Mouse (Mus musculus) stomach, postnatal 0 days (tissue): ENCODE results near the gene 9430097D07Rik. TPM values are rescaled to one million over a fixed set of nuclear protein-coding genes. Genes with fewer than 3 reads are reported as not detected.

Experiments
- ATAC-seq: fragments of 200-750 bp; cut with Nextera tagmentation; 2 replicates; pipeline ENCODE4 v1.8.0; 2017; ENCODE audit not compliant: low FRiP score, low TSS enrichment
- DNase-seq: peaks from one replicate; pipeline ENCODE4 v3.0.0-alpha.2; 2016; ENCODE audit warnings: low spot score
- H3K27ac ChIP-seq: fragments of 300-500 bp; sonication (generic); replicated peaks from 2 replicates; pipeline ENCODE4 v1.5.1; 2014; ENCODE audit warnings: mild to moderate bottlenecking, control low read depth
- H3K27me3 ChIP-seq: fragments of 300-500 bp; sonication (generic); 2 replicates; pipeline ENCODE4 v1.6.1; 2014; ENCODE audit warnings: low read length; ENCODE audit not compliant: control insufficient read depth, insufficient read depth
- H3K36me3 ChIP-seq: fragments of 300-500 bp; sonication (generic); 2 replicates; pipeline ENCODE4 v1.6.1; 2014; ENCODE audit warnings: low read length, mixed read lengths; ENCODE audit not compliant: control insufficient read depth, insufficient read depth
- H3K4me1 ChIP-seq: fragments of 300-500 bp; sonication (generic); replicated peaks from 2 replicates; pipeline ENCODE4 v1.6.1; 2014; ENCODE audit warnings: antibody characterized with exemption; ENCODE audit not compliant: control insufficient read depth, insufficient read depth
- H3K4me2 ChIP-seq: fragments of 300-500 bp; sonication (generic); replicated peaks from 2 replicates; pipeline ENCODE4 v1.6.1; 2014; ENCODE audit warnings: low read depth, mild to moderate bottlenecking, control low read depth, moderate library complexity
- H3K4me3 ChIP-seq: fragments of 300-500 bp; sonication (generic); 2 replicates; pipeline ENCODE4 v1.5.1; 2014; ENCODE audit warnings: low read depth, low read length, control low read depth
- H3K9ac ChIP-seq: fragments of 300-500 bp; sonication (generic); 2 replicates; pipeline ENCODE4 v1.6.1; 2014; ENCODE audit warnings: mild to moderate bottlenecking, low read length, control low read depth, mixed read lengths
- H3K9me3 ChIP-seq: fragments of 300-500 bp; sonication (generic); 2 replicates; pipeline ENCODE4 v1.6.1; 2016; ENCODE audit warnings: low read length; ENCODE audit not compliant: control insufficient read depth
- CTCF ChIP-seq: IDR thresholded peaks from 2 replicates; pipeline ENCODE4 v1.5.1; 2016; ENCODE audit warnings: antibody characterized with exemption, low read depth, mild to moderate bottlenecking, moderate library complexity
- EP300 ChIP-seq: optimal IDR thresholded peaks from 2 replicates; pipeline ENCODE3; 2016; ENCODE audit warnings: antibody characterized with exemption
- WGBS: fragments of 180-500 bp; shearing (Covaris S2); extraction: QIAGEN DNeasy Blood & Tissue Kit; methylation state at CpG from one replicate; pipeline ENCODE4 v1.1.7; 2014; 5-methylcytosine and 5-hydroxymethylcytosine counted together
- polyA plus RNA-seq: library from polyadenylated mRNA; unstranded; fragments of >200 nt; fragmentation: Nextera tagmentation; extraction: Ambion mirVana; gene quantifications from 2 replicates; pipeline ENCODE4 v1.2.1, GENCODE M21; 2015

9430097D07Rik gene
- polyA plus RNA-seq, 1 experiment from 2014 or later, result not detected

- peak; percentile 14; the same call in 1 of the 2 replicates for ATAC-seq
- no peak for TF ChIP-seq CTCF
- no peak for TF ChIP-seq EP300
- H3K9ac ChIP-seq, result no peak overlapping the region; the same call in 1 of the 2 replicates
- no peak overlapping the region for H3K4me2 ChIP-seq
- no peak overlapping the region for H3K27ac ChIP-seq
- no peaks in the 10 kb centered on the region for H3K4me1 ChIP-seq
- WGBS, result 60% methylated on average over 5 of the region's 5 CpGs
- no peak for DNase-seq
- no peak overlapping the region for H3K4me3 ChIP-seq
- peaks cover 11% of the 10 kb centered on the region; the same call in 1 of the 2 replicates for H3K36me3 ChIP-seq
- no peaks in the 10 kb centered on the region for H3K27me3 ChIP-seq
- no peaks in the 10 kb centered on the region for H3K9me3 ChIP-seq
Observed at GRCm38 (mm10) chr2:32559570-32559969, 15.9 kb downstream of the 9430097D07Rik start.

DNA sequence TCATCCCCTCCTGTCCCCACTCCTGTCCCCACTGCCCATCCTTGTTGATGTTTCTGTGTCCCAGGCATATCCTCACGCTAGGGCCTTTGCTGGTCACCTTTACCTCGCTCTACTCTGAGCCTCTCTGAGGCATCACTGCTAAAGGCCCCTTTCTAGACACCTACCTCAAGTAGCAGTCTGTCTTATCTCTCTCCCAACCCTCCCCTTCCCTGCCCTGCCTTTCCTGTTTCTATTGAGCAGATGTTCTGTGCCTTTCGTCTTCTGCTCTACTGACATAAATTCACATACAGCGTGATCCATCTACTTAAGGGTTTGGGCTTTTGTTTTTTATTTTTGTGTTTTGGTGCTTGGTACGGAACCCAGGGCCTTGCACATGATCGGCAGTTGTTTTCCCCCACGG, 19.5 kb downstream of the 9430097D07Rik start:
- Histone ChIP-seq H3K27ac (peak overlapping the region; percentile 61; the same call in 1 of the 2 replicates), H3K9ac (no peak overlapping the region), H3K9me3 (no peaks in the 10 kb centered on the region), H3K4me3 (no peak overlapping the region), H3K4me2 (no peak overlapping the region), H3K4me1 (peaks cover 1% of the 10 kb centered on the region; the same call in 1 of the 2 replicates), H3K36me3 (0 out of 2 replicates have a peak, but pooled peaks cover 5% of the 10 kb centered on the region), H3K27me3 (no peaks in the 10 kb centered on the region)
- WGBS, result 79% methylated on average over 7 of the region's 7 CpGs
- TF ChIP-seq CTCF, result no peak
- TF ChIP-seq EP300, result no peak
- DNase-seq, result no peak
- ATAC-seq, result peak; percentile 7; the same call in 1 of the 2 replicates

- 48% methylated on average over 4 of the region's 4 CpGs for WGBS
- H3K9ac ChIP-seq, result no peak overlapping the region
- H3K4me3 ChIP-seq, result no peak overlapping the region
- peaks cover 2% of the 10 kb centered on the region; the same call in 1 of the 2 replicates for H3K4me1 ChIP-seq
- H3K36me3 ChIP-seq, result 0 out of 2 replicates have a peak, but pooled peaks cover 2% of the 10 kb centered on the region
- DNase-seq (peak; percentile 64), ATAC-seq (peak; percentile 72)
- no peak overlapping the region for H3K4me2 ChIP-seq
- TF ChIP-seq CTCF, result no peak
- no peak for TF ChIP-seq EP300
- peak overlapping the region; percentile 61 for H3K27ac ChIP-seq
- H3K9me3 ChIP-seq, result no peaks in the 10 kb centered on the region
- no peaks in the 10 kb centered on the region for H3K27me3 ChIP-seq
Observed at GRCm38 (mm10) chr2:32555484-32555883, 20.0 kb downstream of the 9430097D07Rik start.

- WGBS, result 65% methylated on average over 7 of the region's 7 CpGs
- 0 out of 2 replicates have a peak overlapping the region, but pooled peaks have one; percentile 4 for H3K27ac ChIP-seq
- no peak overlapping the region for H3K4me2 ChIP-seq
- TF ChIP-seq EP300 (no peak), CTCF (no peak)
- no peaks in the 10 kb centered on the region for H3K27me3 ChIP-seq
- no peaks in the 10 kb centered on the region for H3K9me3 ChIP-seq
- no peak for ATAC-seq
- H3K36me3 ChIP-seq, result no peaks in the 10 kb centered on the region
- H3K9ac ChIP-seq, result no peak overlapping the region
- H3K4me1 ChIP-seq, result peaks cover 12% of the 10 kb centered on the region
- no peak overlapping the region for H3K4me3 ChIP-seq
- no peak for DNase-seq
Observed at GRCm38 (mm10) chr2:32553592-32554148, 21.8 kb downstream of the 9430097D07Rik start.

DNA sequence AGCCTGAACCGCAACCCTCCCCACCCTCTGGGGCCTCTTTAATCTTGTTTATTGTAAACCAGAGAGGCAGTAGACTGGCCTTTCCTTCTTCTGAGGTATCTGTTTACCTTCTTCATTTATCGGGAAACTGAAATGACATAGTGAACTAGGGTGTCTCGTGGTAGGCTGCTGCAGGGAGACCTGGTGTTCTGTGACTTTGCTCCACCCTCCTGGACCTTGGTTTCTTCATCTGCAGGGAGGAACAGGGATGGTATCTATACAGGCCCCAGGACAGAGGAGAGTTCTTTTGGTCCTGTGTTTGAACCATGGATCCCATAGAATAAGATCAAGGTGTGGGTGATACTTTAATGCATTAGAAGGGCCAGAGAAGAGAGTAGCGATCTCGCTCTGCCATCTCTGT, 24.2 kb downstream of the 9430097D07Rik start:
- DNase-seq, result no peak
- Histone ChIP-seq H3K9ac (no peak overlapping the region), H3K9me3 (no peaks in the 10 kb centered on the region), H3K4me1 (peaks cover 12% of the 10 kb centered on the region), H3K27me3 (no peaks in the 10 kb centered on the region), H3K27ac (peak overlapping the region; percentile 45; the same call in 1 of the 2 replicates), H3K4me3 (no peak overlapping the region), H3K4me2 (no peak overlapping the region), H3K36me3 (no peaks in the 10 kb centered on the region)
- no peak for ATAC-seq
- TF ChIP-seq CTCF (no peak), EP300 (no peak)
- 61% methylated on average over 5 of the region's 5 CpGs for WGBS

GRCm38 (mm10) chr2:32549764-32550163, 25.7 kb downstream of the 9430097D07Rik start:
- TF ChIP-seq EP300 (no peak), CTCF (no peak)
- H3K9ac ChIP-seq, result no peak overlapping the region
- no peaks in the 10 kb centered on the region for H3K9me3 ChIP-seq
- peak overlapping the region; percentile 67; the same call in 1 of the 2 replicates for H3K27ac ChIP-seq
- no peaks in the 10 kb centered on the region for H3K27me3 ChIP-seq
- H3K4me3 ChIP-seq, result no peak overlapping the region
- ATAC-seq, result peak; percentile 39; the same call in 1 of the 2 replicates
- peaks cover 12% of the 10 kb centered on the region for H3K4me1 ChIP-seq
- no peak overlapping the region for H3K4me2 ChIP-seq
- H3K36me3 ChIP-seq, result no peaks in the 10 kb centered on the region
- peak; percentile 23 for DNase-seq
- WGBS, result 26% methylated on average over 6 of the region's 6 CpGs
